Mouse (Mus musculus) kidney, adult 2 months (tissue): ENCODE results near the gene Mycbpap. TPM values are rescaled to one million over a fixed set of nuclear protein-coding genes. Genes with fewer than 3 reads are reported as not detected.

ENCODE experiments used
- DNase-seq: peaks from one replicate; pipeline ENCODE4 v3.0.0; 2021
- H3K27ac ChIP-seq: fragments of 200-500 bp; 2 replicates; pipeline ENCODE4 v1.5.1; 2012; ENCODE audit warnings: low read depth, low read length, control low read depth, inconsistent platforms; ENCODE audit not compliant: insufficient read depth
- H3K27me3 ChIP-seq: fragments of 200-500 bp; replicated peaks from 2 replicates; pipeline ENCODE4 v1.6.1; 2012; ENCODE audit warnings: mild to moderate bottlenecking, moderate library complexity, low read length, inconsistent platforms; ENCODE audit not compliant: control insufficient read depth, insufficient read depth
- H3K36me3 ChIP-seq: fragments of 200-500 bp; 2 replicates; pipeline ENCODE4 v1.6.1; 2012; ENCODE audit warnings: mild to moderate bottlenecking, moderate library complexity, low read length, inconsistent platforms; ENCODE audit not compliant: control insufficient read depth, insufficient read depth
- H3K4me1 ChIP-seq: fragments of 200-500 bp; 2 replicates; pipeline ENCODE4 v1.6.1; 2011; ENCODE audit warnings: low read length; ENCODE audit not compliant: control insufficient read depth, insufficient read depth
- H3K4me3 ChIP-seq: fragments of 200-500 bp; 2 replicates; pipeline ENCODE4 v1.5.1; 2011; ENCODE audit warnings: mild to moderate bottlenecking, low read depth, low read length, control low read depth; ENCODE audit not compliant: insufficient read depth
- CTCF ChIP-seq: fragments of 200-500 bp; conservative IDR thresholded peaks from 2 replicates; pipeline ENCODE4 v1.5.1; 2011; ENCODE audit warnings: low read depth, mild to moderate bottlenecking, control low read depth, low read length, moderate library complexity, mixed read lengths; ENCODE audit not compliant: insufficient read depth, insufficient read length
- POLR2A ChIP-seq: fragments of 200-500 bp; IDR thresholded peaks from one replicate; pipeline ENCODE4 v1.6.1; 2011; ENCODE audit warnings: low read depth, low read length, control low read depth
- WGBS: fragments of 180-500 bp; shearing (Covaris S2); methylation state at CpG from one replicate; pipeline ENCODE4 v1.1.7; 2018; 5-methylcytosine and 5-hydroxymethylcytosine counted together
- polyA plus RNA-seq: library from polyadenylated mRNA; depleted of rRNA; stranded (reverse); fragments of >200 nt; gene quantifications from 2 replicates; pipeline ENCODE4 v1.2.3, GENCODE M21; 2012

Gene Mycbpap
- polyA plus RNA-seq, 1 experiment, result 5.0 TPM

GRCm38 (mm10) chr11:94499661-94500152 is 21.8 kb downstream of the Mycbpap start, which contains the start of gene Epn3:
Gene Epn3, minus strand, starts transcription at chr11:94499974.
- 1% methylated on average over 26 of the region's 26 CpGs for WGBS
- H3K4me1 ChIP-seq, result 0 out of 2 replicates have a peak, but pooled peaks cover 2% of the 10 kb centered on the region
- H3K4me3 ChIP-seq, result peak within 1 kb of the TSS; percentile 48
- TF ChIP-seq CTCF (no peak), POLR2A (peak; percentile 10)
- no peaks in the 10 kb centered on the region for H3K36me3 ChIP-seq
- no peaks in the 10 kb centered on the region for H3K27me3 ChIP-seq
- peak within 1 kb of the TSS; percentile 82 for H3K27ac ChIP-seq
- peak; percentile 61 for DNase-seq

- TF ChIP-seq POLR2A (no peak), CTCF (no peak)
Measured at GRCm38 (mm10) chr11:94499035-94499434, 22.5 kb downstream of the Mycbpap start.

DNA sequence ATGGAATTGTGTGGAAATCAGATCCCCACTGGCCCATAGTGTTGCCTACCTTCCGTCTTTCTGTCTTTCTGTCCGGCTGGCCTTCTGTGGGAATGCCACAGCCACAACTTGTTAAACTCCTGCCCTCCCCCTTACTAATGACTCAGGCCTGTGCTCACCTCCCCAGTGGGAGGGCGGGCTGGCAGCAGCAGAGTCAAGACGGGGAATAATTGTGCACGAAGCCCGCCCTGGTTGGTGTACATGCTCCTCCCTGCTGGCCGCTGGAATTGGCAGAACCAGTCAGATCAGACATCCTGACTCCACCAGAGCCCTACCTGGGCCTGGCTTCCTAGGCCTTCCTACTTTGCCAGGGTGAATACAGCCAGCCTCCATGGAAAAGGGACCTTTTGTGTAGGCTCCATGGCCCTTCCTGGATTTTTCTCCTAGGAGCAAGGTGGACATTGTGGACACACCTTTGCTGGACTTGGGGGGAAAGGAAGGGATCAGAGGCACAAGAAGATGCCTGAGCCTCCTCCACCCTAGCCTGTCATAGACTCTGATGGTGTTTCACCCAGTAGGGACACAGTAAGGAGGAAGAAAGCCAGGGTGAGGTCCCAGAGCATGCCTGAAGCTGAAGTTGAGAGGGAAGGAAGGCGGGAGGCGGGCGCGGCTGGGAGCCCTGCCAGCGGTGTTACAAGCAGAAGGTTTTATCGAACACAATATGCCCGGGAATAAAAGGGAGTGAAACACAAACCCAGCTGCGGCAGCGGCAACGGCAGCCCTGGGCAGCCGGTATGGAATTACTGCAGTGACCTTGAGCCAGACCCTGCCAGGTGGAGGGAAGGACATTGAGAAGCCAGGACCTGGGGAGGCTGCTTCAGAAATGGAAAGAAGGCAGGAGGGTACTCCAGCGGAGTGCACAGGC is 23.2 kb downstream of the Mycbpap start:
- no peaks in the 10 kb centered on the region for H3K36me3 ChIP-seq
- H3K4me1 ChIP-seq, result 0 out of 2 replicates have a peak, but pooled peaks cover 2% of the 10 kb centered on the region
- TF ChIP-seq CTCF (no peak), POLR2A (peak; percentile 60)
- peak; percentile 87 for DNase-seq
- H3K27me3 ChIP-seq, result no peaks in the 10 kb centered on the region
- H3K4me3 ChIP-seq, result peak overlapping the region; percentile 51
- H3K27ac ChIP-seq, result peak overlapping the region; percentile 82
- WGBS, result 37% methylated on average over 19 of the region's 19 CpGs

More at GRCm38 (mm10) chr11:94499035-94499434, 22.5 kb downstream of the Mycbpap start:
- H3K27me3 ChIP-seq, result no peaks in the 10 kb centered on the region
- DNase-seq, result peak; percentile 29
- H3K27ac ChIP-seq, result peak overlapping the region; percentile 82
- H3K36me3 ChIP-seq, result no peaks in the 10 kb centered on the region
- WGBS, result 9% methylated on average over 2 of the region's 2 CpGs
- H3K4me3 ChIP-seq, result peak overlapping the region; percentile 48
- H3K4me1 ChIP-seq, result 0 out of 2 replicates have a peak, but pooled peaks cover 2% of the 10 kb centered on the region

GRCm38 (mm10) chr11:94495415-94495814 is 26.1 kb downstream of the Mycbpap start:
- peak; percentile 61 for DNase-seq
- Histone ChIP-seq H3K4me1 (0 out of 2 replicates have a peak, but pooled peaks cover 2% of the 10 kb centered on the region), H3K4me3 (no peak overlapping the region), H3K36me3 (no peaks in the 10 kb centered on the region), H3K27ac (peak overlapping the region; percentile 63), H3K27me3 (no peaks in the 10 kb centered on the region)
- 67% methylated on average over 3 of the region's 3 CpGs for WGBS
- no peak for TF ChIP-seq CTCF
- no peak for TF ChIP-seq POLR2A

DNA sequence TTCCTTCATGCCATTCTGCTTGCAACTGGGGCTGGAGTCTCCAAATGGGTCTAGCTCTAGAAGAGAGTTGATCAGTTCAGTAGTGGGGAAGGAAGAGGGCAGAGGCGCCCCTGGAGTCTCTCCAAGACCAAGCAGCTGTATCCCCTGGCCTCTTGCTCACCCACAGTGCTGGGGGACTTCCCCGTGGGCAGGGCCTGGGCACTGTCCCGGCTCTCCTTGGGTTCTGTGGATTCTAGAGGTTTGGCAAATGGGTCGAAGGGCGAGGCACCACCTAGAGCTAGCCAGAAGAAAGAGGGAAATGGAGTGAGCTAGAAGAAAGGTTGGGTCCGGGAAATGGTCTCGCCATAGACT is 29.8 kb downstream of the Mycbpap start:
- Histone ChIP-seq H3K36me3 (no peaks in the 10 kb centered on the region), H3K27me3 (no peaks in the 10 kb centered on the region), H3K4me3 (no peak overlapping the region), H3K27ac (no peak overlapping the region), H3K4me1 (0 out of 2 replicates have a peak, but pooled peaks cover 2% of the 10 kb centered on the region)
- no peak for DNase-seq
- TF ChIP-seq POLR2A (no peak), CTCF (no peak)
- 70% methylated on average over 7 of the region's 7 CpGs for WGBS

- Histone ChIP-seq H3K27me3 (no peaks in the 10 kb centered on the region), H3K4me1 (0 out of 2 replicates have a peak, but pooled peaks cover 2% of the 10 kb centered on the region), H3K36me3 (no peaks in the 10 kb centered on the region), H3K4me3 (peak overlapping the region; percentile 6; the same call in 1 of the 2 replicates), H3K27ac (no peak overlapping the region)
- WGBS, result 24% methylated on average over 55 of the region's 55 CpGs
- no peak for TF ChIP-seq CTCF
- no peak for TF ChIP-seq POLR2A
- DNase-seq, result peak; percentile 24
Measured at GRCm38 (mm10) chr11:94491035-94491748, 30.4 kb downstream of the Mycbpap start.
